Mouse (Mus musculus): ENCODE data around the gene Sez6l. TPM values are rescaled to one million over a fixed set of nuclear protein-coding genes. Genes with fewer than 3 reads are reported as not detected.

The Sez6l gene
- 80.8 TPM for polyA plus RNA-seq (2015; fragmentation: Illumina TruSeq; extraction: RNeasy Lipid Tissue Mini Kit (QIAGEN cat#74804); ENCODE audit: low read depth, low replicate concordance)

DNA sequence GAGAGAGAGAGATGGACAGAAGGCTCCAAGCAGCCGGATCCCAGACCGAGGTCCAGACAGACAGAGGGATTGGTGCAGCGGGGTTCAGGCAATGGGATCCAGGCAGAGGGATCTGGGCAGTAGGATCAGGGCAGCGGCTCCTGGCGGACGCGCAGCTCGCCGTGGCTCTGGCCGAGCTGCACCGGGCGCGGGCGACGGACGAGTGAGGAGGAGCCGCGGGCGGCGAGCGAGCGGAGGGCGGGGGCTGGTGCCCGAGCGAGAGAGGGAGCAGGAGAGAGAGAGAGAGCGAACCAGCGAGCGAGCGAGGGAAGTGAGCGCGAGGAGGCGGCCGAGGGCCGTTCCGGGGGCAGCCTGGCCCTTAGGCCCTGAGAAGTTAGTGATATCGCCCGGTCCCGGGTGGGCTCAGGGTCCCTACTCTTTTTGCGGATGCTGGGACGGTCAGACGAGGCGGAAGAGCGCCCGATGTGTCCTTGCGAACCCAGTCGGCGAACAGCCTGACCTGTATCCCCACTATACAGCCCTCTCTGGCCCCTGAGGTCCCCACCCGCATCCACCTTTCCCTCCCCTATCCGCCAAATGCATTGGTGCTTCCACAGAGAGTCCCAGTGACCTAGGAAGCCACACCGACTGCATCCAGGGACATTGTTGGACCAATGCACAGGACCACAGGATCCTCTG, at the start of gene Sez6l:
Sez6l (minus strand) TSS at position 193 of the 678 bp plus-strand sequence.

DNA sequence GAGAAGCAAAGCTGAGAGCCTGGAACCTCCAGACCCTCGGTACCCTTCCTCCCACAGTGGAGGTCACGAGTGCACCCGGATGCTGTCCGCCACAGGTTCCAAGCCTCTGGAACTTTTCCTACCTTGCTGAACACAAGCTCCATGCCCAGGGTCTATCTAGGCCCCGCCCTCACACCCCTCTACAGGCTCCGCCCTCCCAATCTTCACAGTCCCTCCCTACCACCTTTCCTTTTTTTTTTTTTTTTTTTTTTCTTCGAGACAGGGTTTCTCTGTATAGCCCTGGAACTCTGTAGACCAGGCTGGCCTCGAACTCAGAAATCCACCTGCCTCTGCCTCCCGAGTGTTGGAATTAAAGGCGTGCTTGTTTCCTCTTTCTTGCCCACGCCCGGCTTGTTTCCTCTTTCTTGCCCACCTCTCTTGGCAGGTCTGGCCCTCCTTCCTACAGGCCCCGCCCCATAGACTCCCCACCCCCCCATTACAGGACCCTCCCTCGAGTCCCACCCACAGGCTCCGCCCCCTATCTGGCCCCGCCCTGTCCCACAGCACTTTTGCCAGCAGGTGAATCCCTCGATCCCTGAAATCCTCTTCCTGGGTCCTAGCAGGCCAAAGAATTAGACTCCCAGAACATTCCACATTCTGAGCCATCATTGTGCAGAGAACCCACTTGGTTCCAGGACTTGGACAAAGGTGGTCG, 128.1 kb downstream of the Sez6l start, which contains the start of gene Gm6588:
Gm6588 (plus strand) TSS at position 680 of the 694 bp plus-strand sequence.

DNA sequence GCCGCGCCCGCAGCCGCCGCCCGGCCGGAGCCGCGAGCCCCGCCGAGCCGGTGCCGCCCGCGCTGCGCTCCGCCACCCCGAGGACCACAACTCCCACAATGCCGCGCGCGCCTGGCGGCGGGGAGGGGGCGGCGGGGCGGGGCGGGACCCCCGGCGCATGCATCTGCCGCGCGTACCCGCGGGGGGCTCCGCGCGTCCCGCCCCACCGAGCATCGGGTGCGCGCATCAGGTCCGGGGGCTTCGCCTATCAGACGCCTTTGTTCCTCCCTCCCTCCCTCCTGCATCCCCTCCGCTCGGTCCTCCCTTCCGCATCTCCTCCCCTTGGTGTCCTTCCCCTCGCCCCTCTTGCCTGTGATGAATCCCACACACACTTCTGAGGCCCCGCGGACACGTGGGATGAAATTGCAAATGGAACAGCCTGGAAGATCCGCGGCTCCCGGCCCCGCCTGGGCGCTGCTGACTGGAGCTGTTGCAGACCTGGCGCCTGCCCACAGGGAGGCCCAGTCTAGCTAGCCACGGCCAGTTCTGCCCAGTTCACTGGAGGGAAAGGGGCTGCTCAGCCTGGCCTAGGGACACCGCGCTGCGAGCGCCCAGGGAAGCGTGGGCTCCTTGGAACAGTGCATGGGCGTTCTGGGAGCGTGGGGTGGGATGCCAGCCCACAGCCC, 182.1 kb downstream of the Sez6l start, which contains the start of gene Asphd2:
Asphd2 (minus strand) TSS at position 88 of the 665 bp plus-strand sequence.

Other genes with a start within 250 kb of the Sez6l start
- 37.9 TPM for gene Srrd, start 234.1 kb downstream of the Sez6l start, polyA plus RNA-seq (2015; fragmentation: Illumina TruSeq; extraction: RNeasy Lipid Tissue Mini Kit (QIAGEN cat#74804); ENCODE audit: low read depth, low replicate concordance)
- 22.1 TPM for gene Hps4, start 234.1 kb downstream of the Sez6l start, polyA plus RNA-seq (2015; fragmentation: Illumina TruSeq; extraction: RNeasy Lipid Tissue Mini Kit (QIAGEN cat#74804); ENCODE audit: low read depth, low replicate concordance)
- 0.19 TPM for gene Gm6583, start 221.2 kb downstream of the Sez6l start, polyA plus RNA-seq (2015; fragmentation: Illumina TruSeq; extraction: RNeasy Lipid Tissue Mini Kit (QIAGEN cat#74804); ENCODE audit: low read depth, low replicate concordance)
- gene Asphd2, start 182.3 kb downstream of the Sez6l start, polyA plus RNA-seq (2015; fragmentation: Illumina TruSeq; extraction: RNeasy Lipid Tissue Mini Kit (QIAGEN cat#74804); ENCODE audit: low read depth, low replicate concordance), result 105 TPM
- gene Gm6588, start 127.8 kb downstream of the Sez6l start, polyA plus RNA-seq (2015; fragmentation: Illumina TruSeq; extraction: RNeasy Lipid Tissue Mini Kit (QIAGEN cat#74804); ENCODE audit: low read depth, low replicate concordance), result not detected